Mouse (Mus musculus) frontal cortex, postnatal 25 days (tissue): ENCODE results near the gene Mesp1.

Experiments
- DNase-seq, 2 experiments: peaks; one replicate each; pipeline ENCODE4 v3.0.0; 2022; ENCODE audit warnings: low spot score in 2 of 2

The Mesp1 gene

DNA sequence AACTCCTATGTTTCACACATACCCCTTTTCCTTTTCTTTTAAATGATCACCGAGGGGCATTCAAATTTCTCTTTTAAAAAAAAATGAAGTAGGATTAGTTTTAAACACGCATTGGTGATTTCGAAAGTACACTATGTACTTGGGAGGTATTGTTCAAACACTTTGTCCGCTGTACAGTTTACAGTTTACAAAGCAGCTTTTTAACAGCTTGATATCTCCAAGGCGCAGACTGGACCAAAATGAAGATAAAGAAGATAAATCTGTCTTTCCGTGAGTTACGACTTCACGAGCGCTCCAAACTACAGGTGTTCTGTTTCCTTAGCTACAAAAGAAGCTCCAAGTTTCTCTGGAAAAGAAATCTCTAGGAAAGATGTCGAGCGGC, 51.3 kb downstream of the Mesp1 start:
- DNase-seq, result no peak
